Mouse (Mus musculus) bone marrow, adult 2 months (tissue): ENCODE results near the gene Hist1h2ah.
"Not testable (repeated sequence)": the region's sequence is repeated elsewhere in the genome, so short reads cannot be mapped to it uniquely, and the experiment has no call there.

Source experiments
- CTCF ChIP-seq: fragments of 200-500 bp; IDR thresholded peaks from 2 replicates; pipeline ENCODE4 v1.5.1; 2011; ENCODE audit warnings: low read length, control low read depth; ENCODE audit not compliant: control insufficient read depth, insufficient read depth
- POLR2A ChIP-seq: fragments of 200-500 bp; IDR thresholded peaks from 2 replicates; pipeline ENCODE4 v1.6.1; 2011; ENCODE audit warnings: low read depth, mild to moderate bottlenecking, control low read depth, low read length, borderline replicate concordance; ENCODE audit not compliant: control insufficient read depth

GRCm38 (mm10) chr13:22042568-22043502, 7.5 kb upstream of the Hist1h2ah start, which contains the start of the genes Hist1h2ag and Hist1h2bj:
- not testable (repeated sequence) for TF ChIP-seq CTCF
- TF ChIP-seq POLR2A = peak; percentile 98
